Mouse (Mus musculus) mouse trophoblast stem cell (cell line): ENCODE data around the gene Rnls.

Experiments used
- in situ Hi-C, 2 experiments: fragments of 300-500 bp; cut with MseI, MboI; formaldehyde crosslinking; loops; 2 replicates in 1 of 2; 3 replicates in 1 of 2; pipeline ENCODE4 v1.15.1; 2025

The Rnls gene

DNA sequence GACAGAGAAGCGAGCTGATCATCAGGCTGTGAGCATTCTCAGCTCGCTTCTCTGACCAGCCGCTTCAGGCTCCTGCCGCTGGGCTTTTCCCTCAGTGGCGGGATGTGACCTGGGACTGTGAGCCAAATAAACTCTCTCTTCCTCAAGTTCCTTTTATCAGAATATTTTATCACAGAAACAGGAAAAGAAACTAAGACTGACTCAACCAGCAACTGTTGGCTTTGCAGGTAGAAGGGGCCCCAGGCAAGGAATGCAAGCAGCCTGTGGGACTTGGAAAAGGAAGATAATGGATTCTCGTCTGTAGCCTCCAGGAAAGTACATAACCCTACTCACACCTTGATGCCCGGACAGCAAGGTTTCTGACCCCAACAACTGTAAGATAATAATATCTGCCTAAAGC, 283.0 kb downstream of the Rnls start:
- in situ Hi-C loops = no loop called here

DNA sequence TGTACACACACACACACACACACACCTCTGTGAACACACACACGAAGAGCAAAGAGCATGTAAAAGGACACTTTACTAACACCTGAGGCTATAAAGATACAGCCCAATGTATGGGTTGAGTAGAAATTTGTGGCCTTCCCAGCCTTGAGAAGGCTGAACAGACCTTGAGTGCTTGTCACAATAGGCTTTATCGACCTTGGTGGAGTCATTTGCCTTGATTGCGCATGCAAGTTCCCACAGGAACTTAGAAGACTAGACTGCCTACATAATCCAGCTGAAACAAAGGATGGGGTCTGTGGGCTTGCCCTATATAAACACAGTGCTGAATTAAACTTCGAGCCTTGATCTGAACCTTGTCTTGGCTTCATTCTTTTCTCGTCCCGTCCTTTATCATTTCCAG, 288.2 kb downstream of the Rnls start:
- in situ Hi-C loops = no loop called here

DNA sequence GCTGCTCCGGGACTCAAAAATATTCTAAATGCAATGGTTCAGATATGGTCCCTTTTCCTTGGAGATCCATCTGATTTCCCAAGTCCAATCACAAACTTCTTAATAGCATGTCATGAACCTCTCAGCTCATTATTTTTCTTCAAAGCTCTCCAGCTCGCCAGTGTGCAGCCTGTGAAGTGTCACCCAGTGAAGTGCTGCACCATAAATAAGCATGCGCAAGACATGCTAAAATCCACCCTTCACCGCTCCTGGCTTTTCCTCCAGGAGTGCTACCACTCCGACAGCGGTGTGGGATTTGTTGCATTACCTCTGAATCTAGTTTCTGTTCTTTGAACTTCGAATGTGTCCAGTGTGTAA, 289.3 kb downstream of the Rnls start:
- in situ Hi-C loops = no loop called here

DNA sequence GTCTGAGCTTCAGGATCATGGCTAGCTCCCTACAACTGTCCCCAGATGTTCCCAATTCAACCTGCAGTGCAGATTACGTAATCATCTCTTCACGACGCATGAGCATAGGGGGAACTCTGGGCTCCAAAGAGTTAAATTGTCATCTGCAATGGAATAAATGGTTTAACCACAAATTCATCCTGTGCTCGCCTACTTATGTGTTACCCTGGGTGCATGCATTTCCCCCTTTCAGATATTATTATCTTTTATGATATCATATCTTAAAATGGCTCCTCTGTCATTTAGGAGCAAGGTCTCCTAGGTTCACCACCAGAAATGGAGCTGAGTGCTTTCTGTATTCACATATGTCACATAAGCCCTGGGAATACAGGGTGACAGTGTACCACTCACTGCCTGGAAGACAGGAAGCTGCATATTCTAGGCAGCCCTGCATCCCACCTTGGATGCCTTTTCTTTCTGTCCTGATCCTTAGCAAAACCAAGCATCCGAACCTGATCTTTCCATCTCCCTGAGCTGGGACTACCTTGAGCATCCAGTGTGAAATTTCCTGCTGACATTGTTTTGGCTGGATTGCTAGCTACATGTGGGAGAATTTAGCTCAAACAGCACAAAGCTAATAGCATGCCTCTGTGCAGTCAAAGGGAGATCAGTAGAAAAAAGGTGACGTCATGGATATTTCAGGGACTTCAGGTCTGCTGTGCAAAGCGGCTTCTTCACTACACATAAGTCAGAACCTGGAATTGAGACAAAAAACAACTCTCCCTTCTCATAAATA, 289.9 kb downstream of the Rnls start:
- in situ Hi-C loops = no loop called here

DNA sequence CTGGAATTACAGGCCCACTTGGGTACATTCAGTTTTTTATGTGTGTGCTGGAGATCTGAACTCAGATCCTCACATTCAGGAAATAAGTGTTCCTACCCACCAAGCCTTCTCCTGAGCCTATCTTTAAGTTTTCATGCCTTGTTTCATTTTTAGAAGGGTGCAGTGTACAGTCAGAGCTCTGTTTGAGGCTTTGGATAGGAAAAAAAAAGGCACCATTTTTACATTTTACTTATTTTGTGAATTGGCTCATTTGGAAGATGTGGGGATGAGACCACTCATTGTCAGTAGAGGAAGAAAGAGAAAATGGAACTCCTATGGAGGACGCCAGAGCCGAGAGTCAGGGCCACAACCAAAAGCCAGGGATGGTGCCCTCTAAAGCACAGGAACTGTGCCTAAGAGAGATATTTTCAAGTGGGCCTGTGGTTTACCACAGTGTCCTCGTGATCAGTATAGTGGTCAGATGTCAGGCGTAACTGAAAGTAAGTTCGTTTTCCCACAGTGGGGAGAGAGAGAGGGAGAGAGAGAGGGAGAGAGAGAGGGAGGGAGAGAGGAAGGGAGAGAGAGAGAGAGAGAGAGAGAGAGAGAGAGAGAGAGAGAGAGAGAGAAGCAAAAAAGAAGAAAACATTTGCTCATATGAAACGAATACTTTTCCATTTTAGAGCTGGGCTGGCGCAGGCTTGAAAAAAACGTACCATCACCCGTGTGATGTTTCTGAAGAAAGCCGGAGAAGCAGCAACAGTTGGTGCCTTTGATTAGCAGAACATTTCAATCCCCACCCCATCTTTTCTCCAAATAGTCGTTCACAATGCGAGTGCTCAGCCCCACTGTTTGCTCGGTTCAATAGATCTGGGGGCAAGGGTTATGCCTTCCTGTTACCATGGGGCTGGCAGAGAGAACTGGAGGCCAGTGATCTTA, 290.7 kb downstream of the Rnls start:
- in situ Hi-C loops = no loop called here

DNA sequence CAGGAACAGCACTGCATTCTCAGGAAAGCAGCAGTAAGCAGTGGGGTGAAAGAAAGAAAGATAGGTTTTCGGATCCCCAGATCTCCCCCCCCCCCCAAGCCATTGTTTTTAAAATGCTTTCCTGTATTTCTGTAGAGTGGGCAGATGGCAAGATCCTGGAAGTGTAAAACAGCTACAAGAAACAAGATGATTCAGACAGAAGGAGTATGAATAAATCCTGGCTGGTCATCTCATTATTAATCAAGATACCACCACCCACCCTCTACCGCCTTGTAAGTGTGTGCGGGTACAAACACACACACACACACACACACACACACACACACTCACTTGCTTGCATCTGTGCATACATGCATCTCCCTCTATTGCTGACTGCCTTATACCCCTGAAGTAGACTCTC, 291.5 kb downstream of the Rnls start:
- in situ Hi-C loops = no loop called here

DNA sequence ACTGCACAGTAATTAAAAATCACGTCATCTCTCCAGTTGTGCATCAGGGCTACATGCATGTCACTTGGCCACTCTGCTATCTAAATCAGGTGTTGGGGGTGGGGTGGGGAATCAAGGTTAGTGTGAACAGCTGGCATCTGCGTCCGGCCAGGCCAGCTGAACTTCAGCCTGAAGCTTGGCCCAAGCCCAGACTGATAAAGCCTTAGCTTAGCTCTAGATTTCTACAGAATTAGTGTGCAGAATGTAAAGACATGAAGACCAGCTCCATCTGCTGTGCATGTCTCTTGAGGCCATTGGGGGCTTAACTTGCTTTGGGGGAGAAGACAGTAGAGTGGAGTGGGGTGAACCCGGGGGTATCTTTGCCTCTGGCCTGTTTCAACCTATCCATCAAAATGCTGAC, 292.1 kb downstream of the Rnls start:
- in situ Hi-C loops = no loop called here

- in situ Hi-C loops = no loop called here
These were observed 292.8 kb downstream of the Rnls start for GRCm38 (mm10) chr19:33099201-33099788.

DNA sequence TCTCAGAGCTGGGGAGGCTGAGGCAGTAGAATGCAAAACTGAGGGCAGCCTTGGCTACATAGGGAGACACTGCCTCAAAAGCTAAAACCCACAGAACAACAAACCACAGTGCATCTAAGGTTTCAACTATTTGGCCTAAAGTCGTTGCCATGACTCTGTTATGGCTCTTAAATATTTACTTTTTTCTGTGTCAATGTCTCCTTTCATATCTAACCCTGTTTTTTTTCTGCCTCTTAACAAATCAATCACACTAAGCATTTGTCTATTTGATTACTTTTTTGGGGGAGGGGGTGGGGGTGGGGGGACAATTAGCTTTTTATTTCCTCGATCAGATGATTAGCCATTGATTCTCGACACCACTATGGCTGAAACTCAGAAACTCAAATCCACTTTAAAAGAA, 294.4 kb downstream of the Rnls start:
- in situ Hi-C loops = no loop called here

- in situ Hi-C loops = no loop called here
These were observed 295.5 kb downstream of the Rnls start for GRCm38 (mm10) chr19:33096581-33096980.

- in situ Hi-C loops = no loop called here
These were observed 299.5 kb downstream of the Rnls start for GRCm38 (mm10) chr19:33092575-33092974.

GRCm38 (mm10) chr19:33091324-33091723, 300.8 kb downstream of the Rnls start:
- in situ Hi-C loops = no loop called here

DNA sequence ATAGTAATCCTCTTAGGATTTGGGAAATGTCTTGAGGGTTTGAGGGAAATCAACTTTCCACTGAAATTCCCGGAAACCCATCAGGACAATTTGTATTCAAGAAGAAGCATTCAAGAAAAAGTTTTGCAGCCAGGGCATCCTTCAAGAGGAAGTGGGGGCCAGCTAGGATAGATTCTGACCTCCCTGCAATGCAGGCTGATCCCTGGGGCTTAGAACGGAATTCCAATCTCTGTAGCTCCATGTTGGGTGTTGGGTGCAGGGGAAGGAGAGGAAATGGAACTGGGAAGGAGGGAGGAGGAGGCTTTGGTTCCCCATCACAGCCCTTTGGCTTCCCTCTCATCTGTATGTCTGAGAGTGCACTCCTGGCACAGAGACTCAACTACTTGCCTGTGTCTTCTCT, 303.2 kb downstream of the Rnls start:
- in situ Hi-C loops = no loop called here

GRCm38 (mm10) chr19:33087961-33088360, 304.1 kb downstream of the Rnls start:
- in situ Hi-C loops = no loop called here
